Mouse (Mus musculus) limb, embryonic 14.5 days (tissue): ENCODE data around the gene Sall4. TPM values are rescaled to one million over a fixed set of nuclear protein-coding genes. Genes with fewer than 3 reads are reported as not detected.

Experiments
- ATAC-seq: fragments of 200-750 bp; cut with Nextera tagmentation; 2 replicates; pipeline ENCODE4 v1.8.0; 2017; ENCODE audit warnings: low read depth, moderate number of reproducible peaks, moderate TSS enrichment; ENCODE audit not compliant: low FRiP score
- DNase-seq: peaks from one replicate; pipeline ENCODE4 v3.0.0-alpha.2; 2015; ENCODE audit warnings: low spot score
- H3K27ac ChIP-seq: fragments of 300-500 bp; sonication (generic); replicated peaks from 2 replicates; pipeline ENCODE4 v1.5.1; 2014; ENCODE audit warnings: low read depth, mild to moderate bottlenecking, low read length, moderate library complexity, mixed read lengths
- H3K27me3 ChIP-seq: fragments of 300-500 bp; sonication (generic); 2 replicates; pipeline ENCODE4 v1.6.1; 2014; ENCODE audit warnings: low read length, mixed read lengths; ENCODE audit not compliant: control insufficient read depth, insufficient read depth
- H3K36me3 ChIP-seq: fragments of 300-500 bp; sonication (generic); 2 replicates; pipeline ENCODE4 v1.6.1; 2014; ENCODE audit warnings: mild to moderate bottlenecking, low read length, moderate library complexity, mixed read lengths; ENCODE audit not compliant: control insufficient read depth, insufficient read depth
- H3K4me1 ChIP-seq: fragments of 300-500 bp; sonication (generic); 2 replicates; pipeline ENCODE4 v1.6.1; 2014; ENCODE audit warnings: antibody characterized with exemption, low read length, mixed read lengths; ENCODE audit not compliant: control insufficient read depth, insufficient read depth
- H3K4me2 ChIP-seq: fragments of 300-500 bp; sonication (generic); replicated peaks from 2 replicates; pipeline ENCODE4 v1.6.1; 2014; ENCODE audit warnings: low read depth, mild to moderate bottlenecking, low read length, moderate library complexity; ENCODE audit not compliant: severe bottlenecking
- H3K4me3 ChIP-seq: fragments of 300-500 bp; sonication (generic); replicated peaks from 2 replicates; pipeline ENCODE4 v1.5.1; 2014; ENCODE audit warnings: low read length
- H3K9ac ChIP-seq: fragments of 300-500 bp; sonication (generic); 2 replicates; pipeline ENCODE4 v1.6.1; 2014; ENCODE audit warnings: mild to moderate bottlenecking, low read depth, low read length, moderate library complexity; ENCODE audit not compliant: severe bottlenecking
- H3K9me3 ChIP-seq: fragments of 300-500 bp; sonication (generic); 2 replicates; pipeline ENCODE4 v1.6.1; 2016; ENCODE audit warnings: low read length; ENCODE audit not compliant: control insufficient read depth
- POLR2A ChIP-seq: fragments of 200-500 bp; IDR thresholded peaks from 2 replicates; pipeline ENCODE4 v1.8.0; 2012; ENCODE audit warnings: inconsistent platforms, mild to moderate bottlenecking, moderate library complexity, borderline replicate concordance; ENCODE audit not compliant: insufficient read depth, insufficient read length; ENCODE audit errors: extremely low read depth
- WGBS: fragments of 180-500 bp; shearing (Covaris S2); extraction: QIAGEN DNeasy Blood & Tissue Kit; methylation state at CpG from one replicate; pipeline ENCODE4 v1.1.7; 2014; 5-methylcytosine and 5-hydroxymethylcytosine counted together
- polyA plus RNA-seq, 2 experiments: library from polyadenylated mRNA; depleted of rRNA in 1 of 2; stranded (reverse) in 1 of 2; unstranded in 1 of 2; fragments of >200 nt; fragmentation: Nextera tagmentation in 1 of 2; extraction: Ambion mirVana in 1 of 2; gene quantifications; 2 replicates each; pipeline versions ENCODE4 v1.2.1 to v1.2.3; 2012 to 2014

The Sall4 gene
- polyA plus RNA-seq, 2 experiments: 0.31 to 0.34 TPM

DNA sequence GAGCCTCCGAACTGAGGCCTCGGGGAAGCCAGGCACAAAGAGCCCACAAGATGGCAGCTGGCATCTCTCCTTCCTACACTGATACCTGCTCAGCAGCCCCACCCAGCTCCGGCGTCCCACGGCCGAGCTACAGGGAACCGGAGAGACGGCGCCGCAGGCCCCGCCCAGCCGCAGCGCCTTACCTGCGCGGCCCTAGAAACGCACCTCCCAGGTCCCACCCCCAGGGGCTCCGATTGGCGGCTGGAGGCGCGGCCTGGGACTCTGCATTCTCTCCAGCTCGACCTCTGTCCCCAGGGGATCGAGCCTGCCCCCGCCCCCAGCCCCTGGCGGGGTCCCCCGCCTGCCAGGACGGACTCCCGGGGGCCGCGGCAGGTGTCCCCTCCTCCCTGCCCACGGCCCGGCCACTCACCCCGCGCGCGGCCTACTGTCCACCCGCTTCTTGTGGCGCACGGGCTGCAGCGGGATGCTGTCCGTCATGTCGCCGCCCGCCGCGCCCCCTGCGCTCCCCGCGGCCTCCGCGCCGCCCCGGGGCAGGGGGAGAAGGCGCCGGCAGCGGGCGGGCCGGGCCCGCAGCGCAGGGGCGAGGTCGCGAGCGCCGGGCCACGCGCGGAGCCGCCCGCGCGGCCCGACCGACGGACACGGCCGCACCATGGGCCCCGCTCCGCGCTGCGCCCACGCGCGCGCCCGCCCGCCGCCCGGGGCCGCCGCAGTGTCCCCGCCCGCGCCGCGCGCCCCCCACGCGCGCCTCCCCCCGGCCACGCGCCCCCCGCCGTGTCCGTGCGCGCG lies 26.3 kb downstream of the Sall4 start:
- Histone ChIP-seq H3K4me2 (peak overlapping the region; percentile 73), H3K4me1 (no peaks in the 10 kb centered on the region), H3K27me3 (no peaks in the 10 kb centered on the region), H3K36me3 (no peaks in the 10 kb centered on the region), H3K9ac (peak overlapping the region; percentile 87), H3K9me3 (no peaks in the 10 kb centered on the region), H3K27ac (peak overlapping the region; percentile 75), H3K4me3 (peak overlapping the region; percentile 88)
- TF ChIP-seq POLR2A: peak; percentile 67; the same call in 1 of the 2 replicates
- ATAC-seq (peak; percentile 60), DNase-seq (peak; percentile 64)
- WGBS: under 1% methylated on average over 35 of the region's 108 CpGs

DNA sequence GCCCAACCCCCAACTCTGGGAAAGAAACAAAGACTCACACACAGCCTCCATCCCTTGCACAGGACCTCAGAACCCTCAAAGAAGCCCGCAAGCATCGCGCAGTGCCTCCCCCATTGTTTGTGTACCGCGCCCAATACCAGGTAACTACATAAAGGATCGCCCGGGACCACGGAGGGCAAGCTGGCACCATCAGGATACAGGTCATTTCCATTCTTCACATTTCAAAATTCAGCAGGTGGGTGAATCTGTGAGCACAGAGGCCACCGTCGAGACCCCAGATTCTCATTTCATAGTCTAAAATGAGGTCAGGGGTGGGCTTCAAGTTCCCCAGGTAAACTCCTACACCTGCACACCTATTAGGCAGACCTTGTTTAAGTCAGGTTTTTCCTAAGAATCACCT lies 27.2 kb downstream of the Sall4 start:
- Histone ChIP-seq H3K27ac (no peak overlapping the region), H3K4me3 (peak overlapping the region; percentile 88), H3K27me3 (no peaks in the 10 kb centered on the region), H3K4me2 (peak overlapping the region; percentile 73), H3K36me3 (no peaks in the 10 kb centered on the region), H3K9ac (no peak overlapping the region), H3K4me1 (no peaks in the 10 kb centered on the region), H3K9me3 (no peaks in the 10 kb centered on the region)
- ATAC-seq (no peak), DNase-seq (no peak)
- TF ChIP-seq POLR2A: no peak
- WGBS: 82% methylated on average over 10 of the region's 10 CpGs

DNA sequence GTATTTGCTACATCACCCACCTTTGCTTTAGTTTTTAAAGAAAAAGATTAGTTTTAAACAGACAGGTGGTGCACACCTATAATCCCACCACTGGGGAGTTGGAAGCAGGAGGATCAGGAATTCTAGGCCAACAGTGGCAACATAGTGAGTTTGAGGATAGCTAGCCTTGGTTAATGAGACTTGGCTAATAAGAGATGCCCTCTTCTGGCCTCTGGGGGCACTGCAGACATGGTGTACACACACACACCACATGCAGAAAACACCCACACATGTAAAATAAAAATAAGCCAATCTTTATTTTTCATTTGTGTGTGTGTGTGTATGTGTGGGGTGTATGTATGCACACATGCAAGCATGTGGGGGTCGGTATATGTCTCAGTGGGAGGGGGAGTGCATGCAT lies 28.9 kb downstream of the Sall4 start:
- no peaks in the 10 kb centered on the region for H3K9me3 ChIP-seq
- no peak for TF ChIP-seq POLR2A
- WGBS: 94% methylated on average over 1 of the region's 1 CpGs
- H3K27ac ChIP-seq: no peak overlapping the region
- no peaks in the 10 kb centered on the region for H3K27me3 ChIP-seq
- no peaks in the 10 kb centered on the region for H3K36me3 ChIP-seq
- no peaks in the 10 kb centered on the region for H3K4me1 ChIP-seq
- DNase-seq (no peak), ATAC-seq (no peak)
- H3K4me2 ChIP-seq: no peak overlapping the region
- H3K4me3 ChIP-seq: no peak overlapping the region
- H3K9ac ChIP-seq: no peak overlapping the region

DNA sequence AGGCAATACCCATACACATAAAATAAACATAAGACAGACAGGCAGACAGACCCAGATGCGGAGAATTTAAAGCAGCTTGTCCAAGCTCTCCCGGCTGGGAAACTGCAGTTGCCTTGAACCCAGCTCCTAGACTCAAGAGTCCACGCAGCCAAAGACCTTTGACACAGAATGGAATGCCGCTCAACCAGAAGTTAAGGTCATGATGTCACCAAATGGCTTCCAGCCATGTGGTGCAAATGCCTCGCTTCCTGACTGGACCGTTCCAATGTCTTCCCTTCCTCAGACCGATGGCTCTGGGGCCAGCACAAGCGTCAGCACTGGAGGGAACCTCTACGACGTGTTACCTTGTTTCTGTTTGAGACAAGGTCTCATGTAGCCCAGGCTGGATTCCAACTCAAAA lies 29.9 kb downstream of the Sall4 start:
- Histone ChIP-seq H3K27ac (no peak overlapping the region), H3K27me3 (no peaks in the 10 kb centered on the region), H3K4me1 (no peaks in the 10 kb centered on the region), H3K9me3 (no peaks in the 10 kb centered on the region), H3K9ac (no peak overlapping the region), H3K36me3 (no peaks in the 10 kb centered on the region), H3K4me3 (no peak overlapping the region), H3K4me2 (no peak overlapping the region)
- TF ChIP-seq POLR2A: no peak
- 84% methylated on average over 10 of the region's 10 CpGs for WGBS
- DNase-seq (no peak), ATAC-seq (no peak)

DNA sequence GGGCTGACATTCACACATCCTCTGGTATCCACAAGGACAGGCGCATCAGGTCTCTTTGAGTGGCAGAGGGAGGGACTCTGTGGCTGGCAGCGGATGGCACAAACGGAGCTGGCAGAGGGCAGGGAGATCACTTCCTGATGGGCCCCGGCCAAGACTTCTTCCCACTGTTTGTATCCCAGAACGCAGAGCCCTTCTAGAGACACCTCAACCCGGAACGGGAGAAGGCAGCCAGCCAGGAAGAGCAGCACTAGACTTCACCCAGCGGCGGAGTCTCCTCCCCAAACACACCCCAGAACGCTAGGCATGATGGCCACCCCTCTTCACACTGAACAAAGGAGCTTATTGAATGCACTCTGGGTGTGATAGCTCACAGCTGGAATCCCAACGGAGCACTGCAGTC lies 33.7 kb downstream of the Sall4 start:
- 62% methylated on average over 11 of the region's 11 CpGs for WGBS

DNA sequence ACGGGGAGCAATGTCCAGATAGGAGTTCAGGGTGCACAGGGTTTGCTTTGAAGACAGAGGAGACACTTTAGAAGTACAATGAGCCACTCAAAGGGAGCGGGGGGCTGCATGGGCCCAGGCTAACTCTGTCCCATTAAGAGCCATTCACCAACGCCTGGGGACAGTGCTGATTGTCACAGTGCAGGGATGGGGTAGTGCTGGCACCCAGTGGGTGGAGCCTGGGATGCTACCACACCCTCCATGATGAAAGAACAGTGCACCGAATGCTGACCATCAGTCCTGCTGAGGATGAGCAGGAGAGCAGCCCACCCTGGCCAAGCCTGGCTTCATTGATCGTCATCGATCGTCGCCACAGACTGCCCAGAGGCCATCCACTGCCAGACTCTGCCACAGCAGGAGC lies 36.5 kb downstream of the Sall4 start:
- Histone ChIP-seq H3K4me3 (no peak overlapping the region), H3K27me3 (no peaks in the 10 kb centered on the region), H3K9me3 (no peaks in the 10 kb centered on the region), H3K4me1 (no peaks in the 10 kb centered on the region), H3K27ac (no peak overlapping the region), H3K9ac (no peak overlapping the region), H3K36me3 (no peaks in the 10 kb centered on the region), H3K4me2 (no peak overlapping the region)
- ATAC-seq (no peak), DNase-seq (no peak)
- 75% methylated on average over 8 of the region's 8 CpGs for WGBS
- no peak for TF ChIP-seq POLR2A

More for the DNA sequence above, 33.7 kb downstream of the Sall4 start:
- Histone ChIP-seq H3K9ac (no peak overlapping the region), H3K9me3 (no peaks in the 10 kb centered on the region), H3K36me3 (no peaks in the 10 kb centered on the region), H3K4me1 (no peaks in the 10 kb centered on the region), H3K27ac (no peak overlapping the region), H3K27me3 (no peaks in the 10 kb centered on the region), H3K4me2 (no peak overlapping the region), H3K4me3 (no peak overlapping the region)
- no peak for TF ChIP-seq POLR2A
- ATAC-seq (no peak), DNase-seq (no peak)
